Mouse (Mus musculus) thymus, adult 18-20 months (tissue): Measurements from ENCODE around the gene Foxk1.

Experiments used
- DNase-seq, 2 experiments: peaks; one replicate each; pipeline ENCODE4 v3.0.0; 2022; ENCODE audit warnings: mixed read lengths in 2 of 2

The Foxk1 gene

DNA sequence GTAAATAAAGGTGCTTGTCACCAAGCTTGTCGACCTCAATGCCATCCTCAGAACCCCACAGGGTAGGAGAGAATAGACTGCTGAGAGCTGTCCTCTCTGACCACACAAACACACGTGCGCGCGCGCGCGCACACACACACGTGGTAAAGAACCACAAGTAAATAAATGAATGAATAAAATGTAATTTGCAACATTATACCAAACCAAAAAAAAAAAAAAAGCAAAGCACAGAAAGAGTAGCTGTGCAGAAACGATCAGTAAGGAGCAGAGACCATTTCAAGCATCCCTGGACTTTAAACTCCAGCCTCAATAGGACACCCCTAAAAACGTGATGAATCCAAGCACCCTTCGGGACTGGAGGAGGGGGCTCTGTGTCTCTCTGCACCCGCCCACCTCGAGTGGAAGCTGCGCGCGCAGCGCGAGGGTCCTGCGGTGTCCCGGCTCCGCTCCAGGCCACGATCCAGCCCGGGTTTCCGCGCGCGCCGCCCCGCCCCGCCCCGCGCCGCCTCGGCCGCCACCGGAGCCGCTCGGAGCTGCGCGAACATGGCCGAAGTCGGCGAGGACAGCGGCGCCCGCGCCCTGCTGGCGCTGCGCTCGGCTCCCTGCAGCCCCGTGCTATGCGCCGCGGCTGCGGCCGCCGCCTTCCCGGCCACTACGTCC, at the start of gene Foxk1:
Gene Foxk1, plus strand, starts transcription at position 517 of the 660 bp plus-strand sequence.
- peak; percentile 88 for DNase-seq

DNA sequence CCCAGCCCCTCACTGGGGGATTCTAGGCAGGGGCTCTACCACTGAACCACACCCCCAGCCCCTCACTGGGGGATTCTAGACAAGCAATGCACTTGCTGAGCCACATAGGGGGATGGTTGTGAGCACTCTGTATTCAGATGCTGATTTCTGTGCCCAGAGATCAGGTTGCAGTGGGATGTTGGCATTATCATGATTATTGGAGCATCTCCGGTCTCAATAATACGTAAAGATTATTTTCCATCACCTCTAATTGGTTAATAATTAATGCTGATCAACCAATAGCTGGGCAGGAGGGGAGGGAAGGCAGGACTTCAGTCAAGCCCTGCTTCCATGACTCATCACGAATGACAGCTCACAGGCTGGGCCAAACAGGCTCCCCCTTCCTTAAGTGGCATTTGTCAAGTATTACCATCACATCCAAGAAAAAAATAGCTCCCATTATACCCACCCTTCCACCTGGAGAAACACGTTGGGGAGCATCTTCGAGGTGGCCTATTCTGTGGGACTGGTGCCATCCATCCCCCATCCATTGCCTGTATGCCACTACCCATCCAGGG, 48.9 kb upstream of the Foxk1 start:
- DNase-seq, result no peak

DNA sequence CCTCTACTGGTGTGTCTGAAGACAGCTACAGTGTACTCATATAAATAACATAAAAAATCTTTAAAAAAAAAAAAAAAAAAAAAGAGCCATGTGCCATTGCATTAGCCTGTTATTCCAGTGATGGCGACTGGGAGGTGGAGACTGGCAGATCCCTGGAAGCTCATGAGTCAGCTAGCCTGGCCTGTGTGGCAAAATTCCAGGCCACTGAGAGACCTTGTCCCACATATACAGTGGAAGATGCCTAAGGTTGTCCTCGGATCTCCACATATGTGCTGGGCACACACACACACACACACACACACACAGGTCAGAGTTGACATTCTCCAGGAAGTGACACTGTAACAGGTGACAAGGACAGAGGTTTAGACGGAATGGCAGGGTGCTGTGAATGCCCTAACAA, 46.2 kb upstream of the Foxk1 start:
- no peak for DNase-seq

DNA sequence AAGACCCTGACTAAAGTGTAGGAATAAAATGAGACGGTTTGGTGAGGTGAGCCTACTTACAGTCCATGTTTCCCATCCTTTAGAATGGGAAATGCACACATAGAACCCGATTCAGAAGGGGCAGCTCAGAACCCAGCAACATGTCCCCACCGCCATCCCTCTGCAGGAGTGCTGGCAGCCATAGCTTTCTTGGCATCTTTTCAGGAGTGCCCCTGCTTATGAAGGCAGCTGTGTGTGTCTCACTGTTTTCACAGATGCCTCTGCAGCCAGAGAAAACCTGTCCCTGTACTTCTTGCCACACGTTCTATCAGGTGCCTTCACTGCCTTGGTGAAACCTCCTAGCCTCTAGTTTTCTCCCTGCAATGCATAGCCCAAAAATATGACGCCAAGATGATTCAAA, 40.1 kb upstream of the Foxk1 start:
- no peak for DNase-seq

DNA sequence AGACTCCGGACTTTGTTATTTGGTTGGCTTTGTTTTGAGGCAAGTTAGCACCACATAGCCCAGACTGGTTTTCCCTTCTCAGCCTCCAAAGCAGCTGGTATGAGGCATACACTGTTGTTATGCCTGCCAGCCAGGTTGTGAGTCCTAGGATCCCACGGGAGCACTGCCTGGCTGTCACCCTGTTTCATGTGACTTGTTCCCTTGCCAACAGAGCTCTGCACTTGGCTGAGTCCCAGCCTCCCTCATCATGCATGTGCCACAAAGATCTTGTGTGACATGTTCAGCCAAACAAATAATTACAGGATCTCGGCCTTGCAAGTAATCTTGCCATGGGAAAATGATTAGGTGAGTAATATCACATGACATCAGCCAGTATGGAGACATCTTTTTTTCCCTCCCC, 38.4 kb upstream of the Foxk1 start:
- DNase-seq, result no peak

- no peak for DNase-seq
These were observed 37.2 kb upstream of the Foxk1 start for GRCm38 (mm10) chr5:142364095-142364494.

- peak; percentile 95 to 96 for DNase-seq
These were observed 33.9 kb upstream of the Foxk1 start for GRCm38 (mm10) chr5:142367085-142368081.

DNA sequence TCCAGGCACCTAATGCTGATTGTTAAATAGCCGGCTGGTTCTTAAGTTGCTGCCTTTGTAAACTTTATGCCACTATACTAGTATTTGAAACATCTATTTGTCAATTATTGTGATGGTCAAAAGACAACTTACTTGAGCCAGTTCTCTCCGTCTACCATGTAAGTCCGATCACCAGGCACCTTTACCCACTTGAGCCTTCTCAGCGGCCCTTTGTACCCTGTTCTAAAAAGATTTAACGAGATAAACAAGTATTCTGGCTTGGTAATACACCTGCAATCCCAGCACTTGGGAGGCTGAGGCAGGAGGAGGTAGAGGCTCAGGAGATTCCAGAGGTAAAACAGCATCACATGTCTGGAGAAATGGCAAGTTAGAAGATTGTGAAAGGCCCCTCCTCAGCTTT, 33.2 kb upstream of the Foxk1 start:
- DNase-seq, result no peak

- DNase-seq, result no peak
These were observed 30.7 kb upstream of the Foxk1 start for GRCm38 (mm10) chr5:142370406-142371171.

DNA sequence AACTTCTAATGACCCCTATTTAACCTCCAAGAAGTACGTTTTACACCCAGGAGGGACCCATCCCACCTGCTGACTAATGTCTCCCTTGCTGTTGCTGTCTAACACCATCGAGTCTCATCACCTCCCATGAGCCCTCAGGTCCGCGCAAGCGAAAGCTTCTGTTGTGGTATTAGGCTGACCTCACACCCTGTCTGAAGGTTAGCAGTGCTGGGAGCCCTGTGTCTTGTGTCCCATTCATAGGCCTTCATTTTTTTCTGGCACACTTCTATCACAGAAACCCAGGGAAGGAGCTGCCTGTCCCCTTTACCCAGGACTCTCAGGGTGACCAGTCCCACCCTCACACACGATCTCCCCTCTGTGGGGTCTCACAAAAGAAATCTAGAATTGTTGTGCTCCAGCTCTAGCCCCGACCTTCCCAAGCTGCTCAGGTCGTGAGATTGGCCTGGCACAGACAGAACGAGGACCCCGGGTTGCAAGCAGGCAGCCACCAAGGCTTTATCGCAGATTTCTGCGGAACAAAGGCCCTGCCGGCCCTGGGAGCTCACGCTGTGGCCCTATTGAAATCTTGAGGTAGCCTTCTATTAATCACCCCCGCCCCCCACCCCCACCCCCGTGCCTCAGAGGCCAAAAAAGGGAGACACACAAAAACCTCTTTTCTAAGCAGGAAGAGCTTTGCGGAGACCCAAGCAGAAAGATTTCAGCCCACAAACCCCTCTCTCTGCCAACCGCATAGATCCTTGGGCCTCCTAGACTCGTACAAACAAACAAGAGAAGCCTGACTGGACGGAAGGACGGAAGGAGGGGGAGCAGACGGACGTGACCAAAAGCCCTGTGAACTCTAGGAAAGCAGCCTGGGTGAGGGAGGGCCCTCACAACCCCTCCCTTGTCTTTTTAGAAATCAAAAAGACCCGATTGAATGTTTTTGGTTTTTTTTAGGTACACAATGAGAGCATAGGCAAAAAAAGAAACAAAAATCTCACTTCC, 29.8 kb upstream of the Foxk1 start:
- DNase-seq, result no peak

GRCm38 (mm10) chr5:142372207-142372606, 29.1 kb upstream of the Foxk1 start:
- no peak for DNase-seq

GRCm38 (mm10) chr5:142374343-142374742, 27.0 kb upstream of the Foxk1 start:
- DNase-seq, result no peak

- DNase-seq, result no peak
These were observed 25.7 kb upstream of the Foxk1 start for GRCm38 (mm10) chr5:142375641-142376040.

DNA sequence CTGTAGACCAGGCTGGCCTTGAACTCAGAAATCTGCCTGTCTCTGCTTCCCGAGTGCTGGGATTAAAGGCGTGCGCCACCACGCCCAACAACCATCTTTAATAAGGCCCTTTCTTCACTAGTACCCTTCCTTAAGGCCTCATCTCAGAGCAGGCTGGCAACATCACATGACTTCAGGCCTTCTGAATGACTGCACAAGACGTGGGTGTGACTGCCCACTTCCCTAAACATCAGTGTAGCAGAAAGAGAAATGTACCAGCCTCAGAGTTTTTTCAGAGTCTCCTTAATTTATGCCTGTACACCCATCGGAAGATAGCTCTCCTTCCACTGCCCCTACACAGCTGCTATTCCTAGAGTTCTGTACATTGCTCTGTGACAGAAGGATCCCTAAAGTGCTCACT, 25.2 kb upstream of the Foxk1 start:
- DNase-seq, result no peak

DNA sequence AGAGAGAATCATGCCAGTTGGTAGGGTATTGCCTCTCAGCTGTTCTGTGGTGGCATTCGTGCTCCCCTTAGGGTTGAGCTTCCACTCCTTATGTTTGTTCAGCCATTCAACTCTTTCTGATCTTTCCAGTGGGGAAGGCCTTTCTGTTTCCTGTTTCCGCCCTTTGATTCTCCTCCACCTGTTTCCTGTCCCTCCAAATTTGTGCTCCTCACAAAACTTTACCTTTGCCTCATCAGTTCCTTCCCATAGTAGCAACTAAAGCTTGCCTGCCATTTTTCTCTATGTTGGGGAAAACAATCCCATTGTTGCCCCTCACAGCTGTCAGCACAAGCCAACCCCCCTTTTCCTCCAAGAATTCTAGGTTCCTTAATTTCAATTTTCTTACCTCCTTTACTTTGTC, 23.2 kb upstream of the Foxk1 start:
- no peak for DNase-seq

DNA sequence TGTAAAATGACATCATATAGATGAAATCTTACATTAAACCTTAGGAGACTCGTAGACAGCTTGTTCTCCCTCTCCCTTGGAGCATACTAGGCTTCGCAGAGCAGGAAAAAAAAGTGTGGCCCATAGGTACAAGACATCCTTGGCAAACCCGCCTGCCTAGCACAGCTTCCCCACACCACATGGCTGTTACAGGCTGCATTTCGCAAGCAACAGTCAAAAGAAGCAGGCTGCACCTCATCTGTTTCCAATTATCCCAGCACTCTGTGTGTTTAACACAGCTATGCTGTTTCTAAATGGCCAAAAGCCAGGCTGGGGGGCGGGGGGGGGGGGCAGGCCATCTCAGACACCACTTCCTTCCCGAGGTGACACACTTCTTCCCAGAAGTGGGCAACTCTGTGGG, 20.8 kb upstream of the Foxk1 start:
- DNase-seq, result no peak

DNA sequence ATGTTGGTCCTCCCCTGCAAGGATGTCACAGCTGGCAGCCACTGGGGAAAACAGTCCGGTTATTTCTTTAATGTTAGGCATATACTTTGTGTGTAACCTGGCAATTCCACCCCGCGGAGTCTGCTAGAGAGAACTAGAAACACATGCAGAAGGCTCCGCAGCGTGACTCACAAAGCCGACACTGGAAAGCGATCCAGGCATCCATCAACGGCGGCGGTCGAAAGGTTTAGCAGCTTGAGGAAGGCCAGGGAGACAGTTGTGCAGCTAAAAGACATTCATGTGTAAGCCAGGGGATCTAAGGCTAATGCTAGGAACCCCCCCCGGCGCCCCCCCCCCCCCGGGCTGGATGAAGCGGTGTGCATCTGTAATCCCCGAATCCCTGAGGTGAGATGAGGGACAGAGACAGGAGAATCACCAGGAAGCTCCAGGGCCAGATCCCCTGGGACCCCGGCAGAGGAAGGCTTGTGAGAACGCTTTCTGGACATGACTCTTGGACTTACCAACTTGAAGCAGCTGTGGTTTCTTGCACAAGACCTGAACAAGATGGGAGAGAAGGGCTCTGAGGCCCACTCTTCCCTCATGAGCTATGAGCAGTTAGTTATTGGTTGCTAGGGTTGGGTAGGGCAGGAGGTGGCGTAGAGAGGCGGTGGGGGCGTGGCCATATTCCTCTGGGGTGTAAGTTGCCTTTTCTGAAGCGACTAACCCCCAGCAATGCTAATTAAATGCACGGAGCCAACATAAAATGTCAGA, 16.2 kb upstream of the Foxk1 start:
- no peak for DNase-seq

DNA sequence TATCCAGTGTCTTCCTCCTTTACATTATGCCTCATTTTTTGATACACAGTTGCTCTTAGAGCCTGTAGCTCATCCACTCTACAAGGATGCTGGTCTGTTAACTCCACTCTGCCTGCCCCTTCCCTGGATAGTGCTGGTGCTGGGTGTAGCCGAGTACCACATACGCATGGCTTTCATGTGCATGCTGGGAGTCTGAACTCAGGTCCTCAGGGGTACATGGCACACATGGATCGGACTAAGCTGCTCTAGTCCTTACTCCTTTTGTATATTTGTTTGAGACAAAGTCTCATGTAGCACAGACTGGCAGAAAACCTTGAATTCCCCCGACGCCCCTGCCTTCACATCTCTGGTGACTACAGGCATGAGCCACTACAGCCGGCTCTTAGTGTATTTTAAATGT, 15.0 kb upstream of the Foxk1 start:
- no peak for DNase-seq

DNA sequence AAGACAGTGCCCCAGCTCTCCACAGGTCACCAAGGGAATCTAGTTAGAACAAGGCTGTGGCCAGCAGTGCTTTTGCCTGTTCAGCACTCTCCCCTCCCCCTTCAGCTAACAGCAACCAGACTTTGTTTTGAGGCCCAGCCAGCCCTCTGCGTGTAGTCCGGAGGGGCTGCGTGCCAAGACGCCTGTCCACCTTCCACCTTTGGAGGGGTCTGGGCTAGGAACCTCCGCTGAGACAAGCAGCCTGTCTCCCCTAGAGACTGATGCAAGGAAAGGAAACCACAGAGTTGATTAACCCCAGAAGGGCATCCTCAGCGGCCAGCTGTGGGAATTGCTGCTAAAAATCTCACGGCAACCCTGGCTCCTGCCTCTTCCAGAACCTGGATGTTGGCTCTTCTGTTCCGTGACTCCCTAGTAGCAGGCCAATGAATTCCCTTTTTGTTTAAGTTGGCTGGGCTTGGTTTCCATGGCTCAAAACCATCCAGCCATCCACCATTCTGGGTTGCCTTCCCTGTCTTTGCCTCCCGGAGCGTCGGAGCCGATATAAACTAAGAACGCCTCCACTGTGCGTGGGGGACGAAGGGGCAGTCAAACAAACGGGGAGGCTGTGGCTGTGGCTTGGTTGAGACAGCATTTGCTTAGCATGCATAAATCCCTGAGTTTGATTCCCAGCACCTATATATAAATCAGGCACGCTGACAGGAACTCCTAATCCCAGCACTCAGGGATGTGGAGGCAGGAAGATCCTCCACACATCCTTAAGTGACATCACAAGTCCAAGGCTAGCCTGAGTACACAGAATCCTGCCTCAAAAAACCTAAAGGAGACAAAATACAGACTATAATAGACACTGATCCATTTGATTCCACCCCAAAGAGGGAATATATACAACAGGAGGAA, 14.3 kb upstream of the Foxk1 start:
- no peak for DNase-seq

DNA sequence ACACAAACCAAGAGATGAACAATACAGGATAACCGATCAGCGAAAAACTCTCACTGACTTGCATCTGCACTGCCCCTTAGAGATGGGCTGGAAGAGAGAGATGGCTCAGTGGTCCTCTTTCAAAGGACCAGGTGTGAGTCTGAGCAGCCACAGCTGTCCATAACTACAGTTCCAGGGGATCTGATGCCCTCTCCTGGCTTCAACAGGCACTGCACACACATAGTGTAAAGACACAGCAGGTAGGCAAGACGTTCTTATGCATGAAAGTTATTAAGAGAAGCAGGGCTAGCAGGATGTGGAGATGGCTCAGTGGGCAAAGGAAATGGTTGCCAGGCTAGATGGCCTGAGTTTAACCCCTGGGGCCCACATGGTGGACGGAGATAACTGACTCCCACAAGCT, 13.6 kb upstream of the Foxk1 start:
- DNase-seq, result no peak
